Mouse (Mus musculus) embryonic fibroblast, embryonic 13.5 days (primary cell): Measurements from ENCODE around the gene Pfkfb4.

ENCODE experiments used
- CTCF ChIP-seq: IDR thresholded peaks from 2 replicates; pipeline ENCODE4 v1.5.1; 2011; ENCODE audit warnings: mild to moderate bottlenecking, control low read depth, low read length, moderate library complexity, borderline replicate concordance; ENCODE audit not compliant: insufficient read depth
- POLR2A ChIP-seq: IDR thresholded peaks from 2 replicates; pipeline ENCODE4 v1.6.1; 2011; ENCODE audit warnings: low read depth, mild to moderate bottlenecking, control low read depth, low read length, moderate library complexity

DNA sequence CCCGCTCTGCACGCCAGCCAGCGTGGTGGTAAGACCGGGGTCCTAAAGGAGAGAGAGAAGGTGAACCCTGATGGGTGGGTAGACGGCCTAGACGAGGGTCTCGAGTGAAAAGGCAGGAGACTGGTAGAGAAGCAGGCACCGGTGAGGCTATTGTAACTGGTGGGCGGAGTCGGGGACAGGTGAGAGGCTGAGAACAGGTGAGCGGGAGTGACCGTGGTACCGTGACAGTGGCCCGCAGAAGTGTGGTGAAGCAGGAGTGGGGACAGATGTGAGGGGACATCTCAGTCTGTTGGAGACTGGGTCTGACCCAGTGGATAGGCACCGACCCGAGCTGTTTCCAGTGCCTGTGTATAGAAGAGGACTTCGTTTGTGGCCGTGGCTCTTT lies 499 bp downstream of the Pfkfb4 start:
- no peak for TF ChIP-seq POLR2A
- no peak for TF ChIP-seq CTCF
